Mouse (Mus musculus) thymus, adult 2 months (tissue): ENCODE data around the gene Gas2l2. TPM values are rescaled to one million over a fixed set of nuclear protein-coding genes. Genes with fewer than 3 reads are reported as not detected.

Experiments used
- DNase-seq: peaks from one replicate; pipeline ENCODE4 v3.0.0; 2021
- H3K27ac ChIP-seq: fragments of 200-500 bp; 2 replicates; pipeline ENCODE4 v1.5.1; 2012; ENCODE audit warnings: low read length, control low read depth; ENCODE audit not compliant: control insufficient read depth, insufficient read depth
- H3K27me3 ChIP-seq: fragments of 200-500 bp; 2 replicates; pipeline ENCODE4 v1.6.1; 2012; ENCODE audit warnings: mild to moderate bottlenecking, low read length, moderate library complexity, mixed read lengths; ENCODE audit not compliant: control insufficient read depth, insufficient read depth
- H3K36me3 ChIP-seq: fragments of 200-500 bp; 2 replicates; pipeline ENCODE4 v1.6.1; 2012; ENCODE audit warnings: mild to moderate bottlenecking, low read length, moderate library complexity; ENCODE audit not compliant: control insufficient read depth, insufficient read depth
- H3K4me1 ChIP-seq: fragments of 200-500 bp; replicated peaks from 2 replicates; pipeline ENCODE4 v1.6.1; 2012; ENCODE audit warnings: low read length; ENCODE audit not compliant: control insufficient read depth, insufficient read depth
- H3K4me3 ChIP-seq: fragments of 200-500 bp; 2 replicates; pipeline ENCODE4 v1.5.1; 2012; ENCODE audit warnings: mild to moderate bottlenecking, low read length, control low read depth, moderate library complexity; ENCODE audit not compliant: control insufficient read depth, insufficient read depth
- CTCF ChIP-seq: fragments of 200-500 bp; IDR thresholded peaks from 2 replicates; pipeline ENCODE4 v1.5.1; 2012; ENCODE audit warnings: mild to moderate bottlenecking, control low read depth, low read length, moderate library complexity, borderline replicate concordance; ENCODE audit not compliant: control insufficient read depth, poor library complexity, insufficient read depth; ENCODE audit errors: extremely low read depth
- POLR2A ChIP-seq: fragments of 200-500 bp; IDR thresholded peaks from 2 replicates; pipeline ENCODE4 v1.6.1; 2012; ENCODE audit warnings: mild to moderate bottlenecking, low read length, control low read depth, moderate library complexity; ENCODE audit not compliant: control insufficient read depth, poor library complexity, insufficient read depth; ENCODE audit errors: extremely low read depth
- WGBS: fragments of 180-500 bp; shearing (Covaris S2); methylation state at CpG from one replicate; pipeline ENCODE4 v1.1.7; 2018; 5-methylcytosine and 5-hydroxymethylcytosine counted together
- polyA plus RNA-seq: library from polyadenylated mRNA; depleted of rRNA; stranded (reverse); fragments of >200 nt; gene quantifications from 2 replicates; pipeline ENCODE4 v1.2.3, GENCODE M21; 2012

Gas2l2 gene
- polyA plus RNA-seq, 1 experiment, result 0.12 TPM

DNA sequence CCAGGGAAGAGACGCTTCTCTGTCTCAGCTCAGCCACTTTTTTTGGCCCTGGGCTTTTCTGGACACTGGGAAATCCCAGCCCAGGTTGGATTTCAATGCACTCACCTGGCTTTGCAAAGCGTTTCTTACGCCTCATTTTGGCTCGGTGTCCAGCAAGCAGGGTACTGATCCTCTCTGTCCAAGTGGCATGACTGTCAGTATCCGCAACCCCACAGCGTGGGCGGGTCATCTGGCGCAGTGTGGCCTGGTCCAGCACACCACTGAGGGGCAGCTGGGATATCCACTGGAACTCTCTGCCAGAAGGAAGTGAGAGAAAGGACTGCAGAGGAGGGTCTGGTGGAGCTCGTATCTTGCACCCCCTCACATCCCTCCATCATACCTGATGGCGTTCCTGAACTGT is 22.0 kb upstream of the Gas2l2 start:
- Histone ChIP-seq H3K4me1 (0 out of 2 replicates have a peak, but pooled peaks cover 2% of the 10 kb centered on the region), H3K27me3 (no peaks in the 10 kb centered on the region), H3K27ac (no peak overlapping the region), H3K36me3 (no peaks in the 10 kb centered on the region), H3K4me3 (no peak overlapping the region)
- no peak for TF ChIP-seq POLR2A
- WGBS, result 93% methylated on average over 10 of the region's 10 CpGs
- no peak for DNase-seq

- no peak overlapping the region for H3K27ac ChIP-seq
- H3K4me3 ChIP-seq, result no peak overlapping the region
- H3K4me1 ChIP-seq, result 0 out of 2 replicates have a peak, but pooled peaks cover 2% of the 10 kb centered on the region
- TF ChIP-seq POLR2A, result no peak
- TF ChIP-seq CTCF, result no peak
- no peaks in the 10 kb centered on the region for H3K27me3 ChIP-seq
- WGBS, result 73% methylated on average over 1 of the region's 1 CpGs
- H3K36me3 ChIP-seq, result no peaks in the 10 kb centered on the region
- DNase-seq, result no peak
These were observed 21.3 kb upstream of the Gas2l2 start for GRCm38 (mm10) chr11:83450550-83450949.

DNA sequence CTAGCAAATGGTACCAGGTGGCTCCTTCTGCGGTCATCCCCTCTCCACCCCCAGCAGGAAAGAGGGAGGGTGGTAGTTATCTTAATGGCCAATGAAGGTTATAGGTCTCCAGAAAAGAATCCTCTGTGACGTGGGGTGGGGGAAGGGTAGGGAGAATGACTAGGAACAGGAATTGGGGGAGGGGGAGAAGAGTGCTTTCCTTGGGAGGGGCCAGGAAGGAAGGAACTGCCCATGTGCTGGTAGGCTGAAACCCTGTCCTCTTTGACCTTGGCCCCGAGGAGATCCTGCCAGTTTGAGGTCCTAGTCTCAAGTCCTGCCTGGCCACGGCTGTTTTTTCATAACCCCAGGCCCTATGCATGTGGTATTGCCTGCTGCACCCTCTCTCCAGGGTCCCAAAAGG is 20.0 kb upstream of the Gas2l2 start:
- 73% methylated on average over 4 of the region's 4 CpGs for WGBS
- TF ChIP-seq POLR2A (no peak), CTCF (no peak)
- Histone ChIP-seq H3K4me3 (no peak overlapping the region), H3K27me3 (0 out of 2 replicates have a peak, but pooled peaks cover 4% of the 10 kb centered on the region), H3K27ac (no peak overlapping the region), H3K4me1 (peaks cover 6% of the 10 kb centered on the region), H3K36me3 (no peaks in the 10 kb centered on the region)
- no peak for DNase-seq

GRCm38 (mm10) chr11:83448927-83449236 is 19.6 kb upstream of the Gas2l2 start:
- DNase-seq, result no peak

DNA sequence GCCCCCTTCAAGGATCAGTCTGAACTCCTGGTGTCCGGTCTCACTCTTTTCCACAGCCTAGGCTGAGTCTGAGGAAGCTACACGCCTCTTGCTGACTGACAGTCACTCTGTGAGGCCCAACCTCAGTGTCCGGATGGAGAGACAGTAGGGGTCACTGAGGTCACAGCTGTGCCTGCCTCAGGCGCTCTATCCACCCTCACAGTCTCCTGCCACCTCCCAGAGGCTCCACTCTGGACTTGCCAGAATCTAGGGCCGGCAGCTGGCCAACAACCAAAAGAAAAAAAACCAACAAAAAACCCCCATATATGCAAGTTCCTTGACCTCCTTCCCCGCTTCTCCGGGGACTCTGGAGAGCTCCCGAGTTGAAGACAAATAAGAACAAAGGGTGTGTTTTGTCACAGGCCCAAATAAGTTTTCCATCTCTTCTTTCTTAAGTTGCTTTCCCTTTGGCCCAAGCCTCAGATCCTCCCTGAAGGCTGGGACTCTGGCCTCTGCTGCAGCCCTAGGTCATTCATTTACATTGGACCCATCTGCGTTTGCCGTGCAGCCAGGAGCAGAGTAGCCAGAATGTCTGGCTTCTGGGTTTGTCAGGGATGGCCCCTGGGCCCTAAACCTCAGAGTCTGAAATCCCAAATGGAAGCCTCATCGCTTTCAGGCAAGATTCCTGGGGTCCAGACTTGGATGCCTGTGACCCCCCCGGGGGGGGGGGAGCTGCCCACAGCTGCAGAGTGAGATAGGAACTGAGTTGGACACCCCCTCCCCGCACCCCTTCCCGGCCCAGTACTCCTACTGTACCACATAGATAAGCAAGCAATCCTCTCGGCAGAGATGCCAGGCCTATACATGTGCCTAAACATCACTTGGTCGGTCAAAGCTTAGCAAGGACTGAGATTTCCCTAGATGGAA is 19.0 kb upstream of the Gas2l2 start:
- no peak overlapping the region for H3K4me3 ChIP-seq
- no peak for TF ChIP-seq CTCF
- 0 out of 2 replicates have a peak, but pooled peaks cover 4% of the 10 kb centered on the region for H3K27me3 ChIP-seq
- no peak for DNase-seq
- H3K4me1 ChIP-seq, result peaks cover 6% of the 10 kb centered on the region
- WGBS, result 91% methylated on average over 16 of the region's 16 CpGs
- H3K27ac ChIP-seq, result no peak overlapping the region
- H3K36me3 ChIP-seq, result no peaks in the 10 kb centered on the region

More at GRCm38 (mm10) chr11:83448927-83449236, 19.6 kb upstream of the Gas2l2 start:
- TF ChIP-seq POLR2A (no peak), CTCF (no peak)
- H3K27me3 ChIP-seq, result 0 out of 2 replicates have a peak, but pooled peaks cover 4% of the 10 kb centered on the region
- H3K4me1 ChIP-seq, result peaks cover 6% of the 10 kb centered on the region
- H3K27ac ChIP-seq, result no peak overlapping the region
- H3K36me3 ChIP-seq, result no peaks in the 10 kb centered on the region
- H3K4me3 ChIP-seq, result no peak overlapping the region

DNA sequence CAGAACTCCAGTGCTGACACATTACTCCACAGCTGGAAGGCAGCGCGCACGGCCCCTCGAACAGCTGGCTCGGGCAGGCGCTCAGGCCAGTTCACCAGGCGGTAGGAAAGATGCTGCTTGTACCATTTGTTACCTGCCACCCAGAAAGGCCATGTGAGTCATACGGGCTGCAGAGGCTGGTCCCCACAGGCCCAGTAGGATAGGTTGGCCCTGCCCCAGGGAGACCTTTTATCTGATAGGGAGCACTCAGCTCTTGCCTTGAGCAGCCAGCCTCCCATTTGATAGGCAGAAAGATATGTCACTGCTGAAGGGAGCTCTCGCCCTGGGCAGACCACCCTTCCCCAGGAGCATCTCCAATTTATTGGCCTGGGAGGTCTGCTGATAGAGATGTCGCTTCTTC is 18.4 kb upstream of the Gas2l2 start:
- Histone ChIP-seq H3K36me3 (no peaks in the 10 kb centered on the region), H3K4me3 (no peak overlapping the region), H3K4me1 (peaks cover 8% of the 10 kb centered on the region), H3K27me3 (0 out of 2 replicates have a peak, but pooled peaks cover 4% of the 10 kb centered on the region), H3K27ac (no peak overlapping the region)
- DNase-seq, result no peak
- TF ChIP-seq POLR2A, result no peak
- no peak for TF ChIP-seq CTCF
- WGBS, result 86% methylated on average over 10 of the region's 10 CpGs
